Mouse (Mus musculus): ENCODE measurements around the gene Plekhm1.
"Not testable (repeated sequence)": the region's sequence is repeated elsewhere in the genome, so short reads cannot be mapped to it uniquely, and the experiment has no call there.

The Plekhm1 gene

DNA sequence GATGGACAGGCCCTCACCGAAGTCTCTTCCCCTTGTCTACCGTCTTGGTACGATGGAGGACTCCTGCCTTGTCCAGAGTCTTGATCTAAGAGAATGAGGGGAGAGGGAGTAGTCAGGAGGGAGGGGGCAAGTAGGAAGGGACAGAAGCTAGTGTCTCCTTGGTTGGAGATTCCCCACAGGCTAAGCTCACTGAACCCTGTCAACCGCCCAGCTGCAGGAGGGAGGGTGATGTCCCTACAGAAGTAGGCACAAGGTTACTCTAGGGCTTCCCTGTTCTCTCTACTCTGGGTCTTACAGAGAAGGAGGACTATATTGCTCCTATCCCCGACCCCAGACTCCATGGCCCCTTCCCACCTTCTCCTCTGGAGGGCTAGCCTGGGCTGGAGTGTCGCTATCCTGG lies 73.8 kb downstream of the Plekhm1 start:
- DNase-seq = no peak

GRCm38 (mm10) chr11:103338119-103338518 lies 74.4 kb downstream of the Plekhm1 start:
- DNase-seq = no peak

GRCm38 (mm10) chr11:103337180-103337579 lies 75.3 kb downstream of the Plekhm1 start:
- DNase-seq = no peak

DNA sequence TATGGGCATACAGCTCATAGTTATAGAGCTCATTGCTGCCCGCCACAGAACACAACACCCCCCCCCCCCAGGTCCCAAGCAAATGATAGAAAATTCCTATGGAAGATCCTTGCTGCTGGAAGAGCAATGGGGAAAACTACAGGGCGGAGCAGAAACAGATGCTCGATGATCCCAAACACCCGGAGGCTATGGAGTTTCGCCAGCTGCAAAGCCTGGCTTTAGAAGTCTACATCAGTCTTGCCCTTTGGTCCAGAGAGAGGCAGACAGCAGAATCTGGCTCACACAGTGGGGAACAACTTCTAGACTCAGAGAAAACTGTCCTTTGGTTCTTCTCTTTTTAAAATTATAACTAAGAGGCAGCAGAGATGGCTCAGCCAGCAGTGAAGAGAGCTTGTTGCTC lies 76.9 kb downstream of the Plekhm1 start:
- no peak for DNase-seq

DNA sequence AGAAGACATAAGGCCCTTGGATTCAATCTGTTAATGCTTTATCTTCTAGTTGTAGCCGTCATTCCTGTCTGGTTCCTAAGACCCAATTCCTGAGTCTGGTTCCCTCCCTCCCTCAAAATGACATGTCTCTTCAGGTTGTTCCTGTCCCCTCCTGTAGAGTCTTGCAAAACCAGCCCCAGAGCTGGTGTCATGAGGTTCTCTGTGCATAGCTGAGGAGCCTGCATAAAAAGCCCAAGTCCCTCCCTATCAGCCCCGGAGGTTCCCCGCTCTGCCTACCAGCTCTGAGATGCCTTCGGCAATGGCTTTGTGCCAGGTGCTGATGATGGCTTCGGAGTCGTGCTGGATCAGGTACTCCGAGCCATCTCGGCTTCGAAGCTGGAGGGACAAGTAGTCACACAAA lies 77.6 kb downstream of the Plekhm1 start:
- DNase-seq = no peak

- no peak for DNase-seq
These were observed 78.6 kb downstream of the Plekhm1 start for GRCm38 (mm10) chr11:103333719-103334398.

- DNase-seq = no peak
These were observed 79.4 kb downstream of the Plekhm1 start for GRCm38 (mm10) chr11:103332890-103333651.

DNA sequence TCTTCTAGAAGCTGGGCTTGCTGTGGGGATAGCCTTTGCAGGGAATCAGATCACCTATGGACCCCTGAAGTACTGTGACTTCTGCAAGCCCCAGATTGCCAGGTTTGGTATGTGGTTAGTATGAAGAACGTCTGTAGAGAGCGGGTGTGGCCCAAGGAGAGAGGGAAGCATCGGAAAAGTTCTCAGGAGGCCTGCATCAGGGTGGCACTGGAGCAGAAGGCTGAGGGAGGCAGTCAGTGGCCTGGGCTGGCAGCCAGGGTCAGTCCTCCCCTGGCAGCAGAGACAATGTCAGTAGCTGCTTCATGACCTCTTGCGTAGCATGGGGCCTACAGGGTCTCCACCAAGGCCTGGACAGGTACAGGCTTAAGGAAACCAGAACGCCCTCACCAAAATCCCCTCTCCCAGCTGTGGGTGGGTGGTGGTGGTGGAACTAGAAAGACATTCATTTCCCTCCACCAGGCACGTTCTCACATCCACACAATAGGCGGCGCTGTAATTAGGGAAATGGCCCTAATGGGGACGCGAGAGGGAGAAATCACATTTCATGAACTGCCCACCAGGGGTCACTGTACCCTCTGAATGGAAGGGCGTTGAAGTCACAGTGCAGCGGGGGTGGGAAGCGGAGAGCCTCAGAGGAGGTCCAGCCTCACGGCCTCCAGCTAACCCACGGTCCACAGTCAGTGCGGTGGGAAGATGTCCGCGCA lies 80.1 kb downstream of the Plekhm1 start:
- peak; percentile 82 for DNase-seq

- no peak for DNase-seq
These were observed 80.8 kb downstream of the Plekhm1 start for GRCm38 (mm10) chr11:103331502-103332185.

DNA sequence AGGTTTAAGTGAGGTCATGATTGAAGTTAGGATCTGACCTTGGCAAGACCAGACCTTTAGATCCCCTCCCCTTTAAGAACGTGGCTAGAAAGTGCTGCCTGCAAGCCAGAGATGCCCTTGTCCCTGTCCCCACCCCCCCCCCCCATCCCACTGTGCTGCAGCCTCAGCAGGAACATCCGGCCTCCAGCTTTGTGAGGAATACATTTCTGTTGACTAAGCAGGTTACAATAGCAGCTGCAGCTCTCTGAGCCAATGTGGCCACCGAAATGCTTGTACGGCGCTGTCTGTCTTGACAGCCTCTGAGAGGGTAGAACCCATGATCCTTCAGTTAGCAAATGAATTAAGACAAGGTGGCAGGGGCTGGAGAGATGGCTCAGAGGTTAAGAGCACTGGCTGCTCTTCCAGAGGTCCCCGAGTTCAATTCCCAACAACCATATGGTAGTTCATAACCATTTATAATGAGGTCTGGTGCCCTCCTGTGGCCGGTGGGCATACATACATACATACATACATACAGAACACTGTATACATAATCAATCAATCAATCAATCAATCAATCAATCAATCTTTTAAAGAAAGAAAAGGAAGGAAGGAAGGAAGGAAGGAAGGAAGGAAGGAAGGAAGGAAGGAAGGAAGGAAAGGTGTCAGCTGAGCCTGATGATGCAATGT lies 81.7 kb downstream of the Plekhm1 start:
- DNase-seq = no peak

DNA sequence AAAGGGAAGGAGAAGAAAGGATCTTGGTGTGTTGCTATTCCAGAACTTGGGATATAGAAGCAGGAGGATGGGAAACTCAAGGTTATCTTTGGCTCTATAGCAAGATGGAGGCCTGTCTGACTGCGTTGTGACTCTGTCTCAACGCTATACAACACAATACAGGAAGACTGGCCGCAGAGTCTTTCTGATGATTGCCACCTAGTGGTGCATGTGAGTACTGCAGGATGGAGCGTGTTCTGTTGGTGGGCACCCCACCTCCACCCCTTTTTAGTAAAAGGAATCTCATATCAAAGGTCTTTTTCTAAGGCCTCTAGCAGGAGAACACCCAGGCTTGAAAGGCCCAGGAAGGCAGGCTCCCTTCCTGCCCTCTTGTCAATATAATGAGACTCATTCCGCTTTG lies 85.5 kb downstream of the Plekhm1 start:
- peak; percentile 64 for DNase-seq

DNA sequence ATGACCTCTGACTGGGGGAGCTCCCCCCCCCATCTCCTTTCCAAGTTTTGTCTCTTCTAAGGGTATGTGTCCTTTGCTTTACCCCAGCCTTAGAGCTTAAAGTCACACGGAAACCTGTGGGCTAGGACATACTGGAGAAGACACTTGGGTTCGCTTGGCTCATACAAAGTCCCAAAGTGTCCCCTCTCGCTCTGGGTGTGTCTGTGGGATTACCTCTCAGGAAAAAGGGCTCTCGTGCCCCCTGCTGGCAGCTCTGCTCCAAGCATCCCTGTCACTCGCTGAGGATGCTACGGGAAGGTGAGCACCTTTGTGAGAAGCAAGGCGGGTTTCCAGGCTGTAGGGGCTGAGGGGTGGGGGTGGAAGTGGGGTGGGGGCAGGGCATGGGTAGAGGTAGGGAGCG lies 87.3 kb downstream of the Plekhm1 start:
- DNase-seq = peak; percentile 58

DNA sequence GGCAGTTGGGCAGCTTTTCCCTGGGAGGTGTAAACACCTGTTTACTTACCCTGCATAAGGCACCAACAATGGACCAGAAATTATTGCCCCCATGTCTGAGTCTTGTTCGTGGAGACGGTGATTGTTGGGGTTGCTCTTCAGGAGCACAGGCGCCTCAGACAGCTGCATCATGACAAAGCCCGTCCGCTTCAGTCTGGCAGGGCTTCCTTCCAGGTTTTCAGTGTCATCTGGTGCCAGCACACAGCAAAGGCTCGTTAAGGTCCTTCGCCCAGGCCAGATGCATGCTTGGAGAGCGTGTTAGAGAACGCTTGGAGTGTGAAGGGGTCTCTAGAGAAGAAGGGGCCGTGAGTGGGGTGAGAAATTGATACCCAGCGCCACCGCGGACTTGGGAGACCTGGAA lies 87.8 kb downstream of the Plekhm1 start:
- no peak for DNase-seq

GRCm38 (mm10) chr11:103322832-103323231 lies 89.7 kb downstream of the Plekhm1 start:
- DNase-seq = not testable (repeated sequence)

- DNase-seq = no peak
These were observed 91.8 kb downstream of the Plekhm1 start for GRCm38 (mm10) chr11:103320646-103321045.

GRCm38 (mm10) chr11:103320196-103320595 lies 92.3 kb downstream of the Plekhm1 start:
- no peak for DNase-seq

- DNase-seq = no peak
These were observed 94.4 kb downstream of the Plekhm1 start for GRCm38 (mm10) chr11:103318042-103318441.

GRCm38 (mm10) chr11:103315379-103315778 lies 97.1 kb downstream of the Plekhm1 start:
- DNase-seq = no peak

- no peak for DNase-seq
These were observed 97.6 kb downstream of the Plekhm1 start for GRCm38 (mm10) chr11:103314736-103315374.
